Mouse (Mus musculus) brain, embryonic 14.5 days (tissue): ENCODE results near the gene Lrrc8a.

Experiments
- CTCF ChIP-seq: fragments of 200-500 bp; IDR thresholded peaks from 2 replicates; pipeline ENCODE4 v1.5.1; 2012; ENCODE audit warnings: inconsistent platforms, mild to moderate bottlenecking, moderate library complexity, borderline replicate concordance; ENCODE audit not compliant: insufficient read depth, insufficient read length; ENCODE audit errors: extremely low read depth
- POLR2A ChIP-seq: fragments of 200-500 bp; IDR thresholded peaks from 2 replicates; pipeline ENCODE4 v1.6.1; 2012; ENCODE audit warnings: mild to moderate bottlenecking, inconsistent platforms, borderline replicate concordance; ENCODE audit not compliant: poor library complexity, insufficient read depth, insufficient read length, severe bottlenecking; ENCODE audit errors: extremely low read depth

DNA sequence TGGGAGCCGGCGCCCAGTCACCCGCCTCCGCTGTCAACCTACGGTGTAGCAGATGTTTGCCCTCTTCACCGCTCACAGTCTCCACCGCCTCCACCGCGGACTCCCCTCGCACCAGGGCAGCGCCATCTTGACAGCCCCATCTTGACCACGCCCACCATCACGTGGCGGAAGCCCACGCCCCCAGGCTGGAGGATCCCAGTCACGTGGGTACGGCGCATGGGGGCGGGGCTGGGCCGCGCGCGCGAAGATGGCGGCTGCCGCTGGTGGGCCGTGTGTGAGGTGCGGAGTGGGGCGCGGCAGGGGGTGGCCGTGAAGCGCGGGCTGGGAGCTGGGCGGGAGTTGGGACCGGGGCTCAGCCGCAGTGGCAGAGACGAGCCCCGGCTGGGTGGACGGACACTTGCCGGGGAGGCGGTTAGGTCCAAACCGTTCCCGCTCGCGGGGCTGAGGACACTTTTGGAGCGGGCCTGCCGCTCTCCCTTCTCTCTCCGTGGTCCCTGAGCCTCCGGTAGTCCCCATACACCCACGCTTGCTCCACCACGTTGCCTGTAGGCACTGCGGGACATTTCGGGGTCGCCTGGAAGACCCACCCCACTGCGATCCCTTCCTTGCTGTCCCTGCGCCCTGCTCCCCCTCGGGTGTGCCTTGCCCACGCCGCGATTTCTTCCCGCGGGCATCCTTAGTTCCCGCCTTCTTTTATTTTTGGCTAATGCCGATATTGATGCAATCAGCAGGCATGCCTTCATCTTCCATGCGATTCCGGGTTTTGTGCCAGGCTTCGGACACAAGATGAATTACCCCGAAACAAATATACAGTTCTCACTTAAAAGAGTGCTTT is 48.9 kb downstream of the Lrrc8a start, which contains the start of the genes Dolk and Nup188:
- TF ChIP-seq POLR2A (peak; percentile 98), CTCF (no peak)
